Mouse (Mus musculus) small intestine, adult 2 months (tissue): ENCODE data around the gene Mybphl.

Experiments used
- CTCF ChIP-seq: fragments of 200-500 bp; IDR thresholded peaks from 2 replicates; pipeline ENCODE4 v1.5.1; 2012; ENCODE audit warnings: low read depth, mild to moderate bottlenecking, control low read depth, inconsistent platforms, low read length, moderate library complexity, mixed read lengths; ENCODE audit not compliant: insufficient replicate concordance, insufficient read length; ENCODE audit errors: extremely low read depth
- POLR2A ChIP-seq: fragments of 200-500 bp; IDR thresholded peaks from 2 replicates; pipeline ENCODE4 v1.6.1; 2012; ENCODE audit warnings: low read depth, mild to moderate bottlenecking, control low read depth, inconsistent platforms, low read length, moderate library complexity

DNA sequence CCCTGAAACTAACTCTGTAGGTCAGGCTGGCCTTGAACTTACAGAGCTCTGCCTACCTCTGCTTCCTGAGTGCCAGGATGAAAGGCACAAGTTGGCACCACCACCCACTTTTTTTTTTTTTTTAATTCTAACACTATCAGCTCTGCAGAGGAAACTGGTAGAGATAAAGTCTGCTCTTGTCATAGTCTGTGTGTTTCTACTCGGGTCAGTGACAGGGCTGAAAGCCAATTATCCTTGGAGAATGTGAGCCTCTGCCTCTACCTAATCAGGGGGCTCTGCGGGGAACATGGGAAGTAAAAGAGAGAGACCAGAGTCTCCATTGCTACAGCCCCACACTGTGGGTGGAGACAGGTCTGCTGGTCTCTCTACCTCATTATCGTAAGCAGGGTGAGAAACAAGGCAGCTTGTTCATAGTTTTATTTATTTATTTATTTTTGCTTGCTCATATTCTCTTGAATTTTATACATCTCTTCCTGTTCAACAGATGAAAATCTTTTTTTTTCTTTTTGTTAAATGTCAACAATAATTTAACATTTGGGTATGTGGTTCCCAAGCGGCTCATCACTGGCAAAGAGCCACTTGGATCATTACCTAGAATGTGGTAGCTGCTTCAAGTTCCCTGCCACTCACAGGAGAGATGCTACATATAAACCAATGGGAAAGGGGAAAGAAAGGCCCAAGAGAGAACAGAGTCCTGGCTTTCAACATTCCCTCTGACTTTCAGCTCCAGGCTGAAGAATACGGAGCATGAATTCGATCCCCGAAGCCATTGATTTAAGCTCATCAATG lies 14.4 kb downstream of the Mybphl start:
- TF ChIP-seq CTCF: no peak
- TF ChIP-seq POLR2A: no peak
